Mouse (Mus musculus): ENCODE data around the gene Ssbp4. TPM values are rescaled to one million over a fixed set of nuclear protein-coding genes. Genes with fewer than 3 reads are reported as not detected.

The Ssbp4 gene
- polyA plus RNA-seq, 1 experiment, result 193 TPM

DNA sequence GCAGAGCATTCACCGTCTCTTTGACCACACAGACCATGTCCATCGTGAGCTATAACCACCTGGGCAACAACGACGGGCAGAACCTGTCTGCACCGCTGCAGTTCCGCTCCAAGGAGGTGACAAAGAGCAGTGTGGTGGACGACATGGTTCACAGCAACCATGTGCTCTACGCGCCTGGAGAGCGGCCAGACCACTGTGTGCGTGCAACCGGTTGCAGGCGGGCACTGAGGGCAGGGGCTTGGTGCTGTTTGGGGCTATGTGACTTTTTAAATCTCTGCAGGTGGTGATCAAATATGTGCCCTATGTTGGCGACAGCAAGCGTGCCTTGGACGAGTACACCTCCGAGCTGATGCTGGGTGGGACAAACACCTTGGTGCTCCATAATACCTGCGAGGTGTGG lies 12.5 kb downstream of the Ssbp4 start:
- TF ChIP-seq USF1 (IDR thresholded peaks at IDR 0.05; ENCODE audit: low read depth), result no peak
- TF ChIP-seq MYOD1 (IDR thresholded peaks at IDR 0.05; ENCODE audit: control insufficient read depth, insufficient read length, low read depth), result no peak
- no peak for TF ChIP-seq CTCF (IDR thresholded peaks at IDR 0.05; ENCODE audit: control insufficient read depth, insufficient read depth, insufficient read length)
- TF ChIP-seq MYOG (IDR thresholded peaks at IDR 0.05; ENCODE audit: control insufficient read depth, extremely low read depth, insufficient read length), result no peak
- TF ChIP-seq MAX (IDR thresholded peaks at IDR 0.05), result no peak
- no peak for TF ChIP-seq FOSL1 (IDR thresholded peaks at IDR 0.05; ENCODE audit: insufficient read depth, low read length, poor library complexity, severe bottlenecking)
- TF ChIP-seq CEBPB (IDR thresholded peaks at IDR 0.05; ENCODE audit: low read depth), result no peak
- peaks cover 46% of the 10 kb centered on the region for H3K36me3 ChIP-seq (ENCODE audit: control insufficient read depth, insufficient read depth)
- H3K4me3 ChIP-seq (ENCODE audit: insufficient read depth, poor library complexity, severe bottlenecking), result no peak overlapping the region
- H3ac ChIP-seq (ENCODE audit: control insufficient read depth, insufficient read length, low read depth), result no peak overlapping the region
- H3K27me3 ChIP-seq (ENCODE audit: control insufficient read depth, insufficient read depth, insufficient read length), result no peaks in the 10 kb centered on the region
- no peaks in the 10 kb centered on the region for H3K79me2 ChIP-seq (ENCODE audit: control insufficient read depth, insufficient read depth)
- H3K79me3 ChIP-seq (ENCODE audit: low read depth), result peaks cover 1% of the 10 kb centered on the region

DNA sequence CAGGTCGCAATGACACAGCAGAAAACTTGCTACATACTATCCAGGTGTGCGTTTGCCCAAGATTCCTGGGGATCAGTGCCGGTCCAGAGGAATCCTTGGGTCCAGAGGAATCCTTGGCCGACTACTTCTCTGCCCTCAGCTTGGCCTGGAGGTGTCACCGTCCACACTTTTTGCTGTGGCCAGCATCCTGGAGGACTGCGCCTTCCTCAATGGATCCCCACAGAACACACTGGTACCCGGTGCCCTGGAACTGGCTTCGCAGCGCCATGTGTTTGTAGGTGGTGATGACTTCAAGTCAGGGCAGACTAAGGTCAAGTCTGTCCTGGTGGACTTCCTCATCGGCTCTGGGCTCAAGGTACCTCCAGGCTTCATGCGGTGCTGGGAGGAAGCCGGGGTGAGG lies 12.9 kb downstream of the Ssbp4 start:
- TF ChIP-seq MAX (IDR thresholded peaks at IDR 0.05), result no peak
- TF ChIP-seq FOSL1 (IDR thresholded peaks at IDR 0.05; ENCODE audit: insufficient read depth, low read length, poor library complexity, severe bottlenecking), result no peak
- no peak for TF ChIP-seq CTCF (IDR thresholded peaks at IDR 0.05; ENCODE audit: control insufficient read depth, insufficient read depth, insufficient read length)
- no peak for TF ChIP-seq USF1 (IDR thresholded peaks at IDR 0.05; ENCODE audit: low read depth)
- TF ChIP-seq MYOG (IDR thresholded peaks at IDR 0.05; ENCODE audit: control insufficient read depth, extremely low read depth, insufficient read length), result no peak
- TF ChIP-seq MYOD1 (IDR thresholded peaks at IDR 0.05; ENCODE audit: control insufficient read depth, insufficient read length, low read depth), result no peak
- no peak for TF ChIP-seq CEBPB (IDR thresholded peaks at IDR 0.05; ENCODE audit: low read depth)
- H3ac ChIP-seq (ENCODE audit: control insufficient read depth, insufficient read length, low read depth), result no peak overlapping the region
- no peak overlapping the region for H3K4me3 ChIP-seq (ENCODE audit: insufficient read depth, poor library complexity, severe bottlenecking)
- no peaks in the 10 kb centered on the region for H3K79me2 ChIP-seq (ENCODE audit: control insufficient read depth, insufficient read depth)
- H3K79me3 ChIP-seq (ENCODE audit: low read depth), result peaks cover 1% of the 10 kb centered on the region
- H3K36me3 ChIP-seq (ENCODE audit: control insufficient read depth, insufficient read depth), result peaks cover 47% of the 10 kb centered on the region
- H3K27me3 ChIP-seq (ENCODE audit: control insufficient read depth, insufficient read depth, insufficient read length), result no peaks in the 10 kb centered on the region

DNA sequence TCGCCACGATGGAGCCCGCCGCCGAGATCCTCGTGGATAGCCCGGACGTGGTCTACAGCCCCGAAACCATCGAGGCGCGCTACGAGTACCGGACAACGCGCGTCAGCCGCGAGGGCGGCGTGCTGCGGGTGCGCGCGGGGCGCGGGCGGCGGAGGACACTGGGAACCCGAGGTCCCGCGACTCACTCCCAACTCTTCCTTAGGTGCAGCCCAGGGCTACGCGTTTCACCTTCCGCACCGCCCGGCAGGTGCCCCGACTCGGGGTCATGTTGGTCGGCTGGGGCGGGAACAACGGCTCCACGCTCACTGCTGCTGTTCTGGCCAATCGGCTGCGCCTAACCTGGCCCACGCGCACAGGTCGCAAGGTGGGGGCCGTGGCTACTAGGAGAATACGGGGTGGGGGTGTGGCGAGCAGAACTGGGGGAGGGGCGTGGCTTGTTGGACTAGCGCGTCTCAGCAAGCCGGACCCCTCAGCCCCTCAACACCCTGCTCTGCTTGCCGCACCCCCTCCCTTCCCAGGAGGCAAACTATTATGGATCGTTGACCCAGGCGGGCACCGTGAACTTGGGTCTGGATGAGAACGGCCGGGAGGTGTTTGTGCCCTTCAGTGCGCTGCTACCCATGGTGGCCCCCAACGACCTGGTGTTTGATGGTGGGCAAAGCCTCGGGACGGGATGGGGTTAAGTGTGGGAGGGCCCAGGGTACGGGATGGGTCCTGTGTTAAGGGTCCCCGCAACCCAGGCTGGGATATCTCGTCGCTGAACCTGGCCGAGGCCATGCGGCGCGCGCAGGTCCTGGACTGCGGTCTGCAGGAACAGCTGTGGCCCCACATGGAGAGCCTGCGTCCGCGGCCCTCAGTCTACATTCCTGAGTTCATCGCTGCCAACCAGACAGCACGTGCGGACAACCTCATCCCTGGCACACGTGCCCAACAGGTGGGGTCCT lies 13.8 kb downstream of the Ssbp4 start:
- H3K4me3 ChIP-seq (ENCODE audit: insufficient read depth, poor library complexity, severe bottlenecking), result peak overlapping the region; percentile 28
- TF ChIP-seq CEBPB (IDR thresholded peaks at IDR 0.05; ENCODE audit: low read depth) (no peak), MYOD1 (IDR thresholded peaks at IDR 0.05; ENCODE audit: control insufficient read depth, insufficient read length, low read depth) (no peak), USF1 (IDR thresholded peaks at IDR 0.05; ENCODE audit: low read depth) (no peak), CTCF (IDR thresholded peaks at IDR 0.05; ENCODE audit: control insufficient read depth, insufficient read depth, insufficient read length) (no peak), MYOG (IDR thresholded peaks at IDR 0.05; ENCODE audit: control insufficient read depth, extremely low read depth, insufficient read length) (no peak), MAX (IDR thresholded peaks at IDR 0.05) (no peak), FOSL1 (IDR thresholded peaks at IDR 0.05; ENCODE audit: insufficient read depth, low read length, poor library complexity, severe bottlenecking) (no peak)
- H3K79me3 ChIP-seq (ENCODE audit: low read depth), result peaks cover 1% of the 10 kb centered on the region
- peak overlapping the region; percentile 76 for H3ac ChIP-seq (ENCODE audit: control insufficient read depth, insufficient read length, low read depth)
- no peaks in the 10 kb centered on the region for H3K79me2 ChIP-seq (ENCODE audit: control insufficient read depth, insufficient read depth)
- no peaks in the 10 kb centered on the region for H3K27me3 ChIP-seq (ENCODE audit: control insufficient read depth, insufficient read depth, insufficient read length)
- peaks cover 52% of the 10 kb centered on the region for H3K36me3 ChIP-seq (ENCODE audit: control insufficient read depth, insufficient read depth)

DNA sequence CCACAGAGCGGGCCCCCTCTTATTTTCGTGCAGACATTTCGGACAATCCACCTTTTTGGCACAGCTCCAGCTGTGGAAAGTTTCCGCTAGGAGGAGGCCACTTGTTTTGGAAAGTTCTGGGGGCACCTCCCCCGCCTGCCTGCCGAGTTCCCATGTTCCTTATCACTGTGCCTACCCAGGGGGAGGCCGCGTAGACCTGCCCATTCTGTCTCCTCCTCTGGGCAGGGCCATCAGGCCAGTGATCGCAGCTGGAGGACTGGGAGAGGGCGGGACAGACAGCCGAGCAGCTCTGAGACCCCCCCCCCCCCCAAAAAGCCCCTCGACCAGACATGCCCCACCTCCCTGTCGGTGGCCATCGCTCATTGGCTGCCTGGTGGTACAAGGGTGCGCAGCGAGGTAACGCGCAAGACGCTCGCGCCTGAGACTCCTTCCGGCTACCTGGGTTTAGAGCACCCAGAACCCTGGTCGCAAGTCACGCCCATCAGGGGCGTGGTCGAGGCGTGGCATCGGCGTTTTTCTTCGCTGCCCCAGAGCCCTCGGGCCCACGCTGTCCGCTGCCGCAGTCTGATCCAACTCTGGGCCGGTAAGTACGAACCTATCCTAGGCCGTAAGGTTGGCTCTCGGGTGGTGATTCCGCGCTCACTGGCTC lies 14.6 kb downstream of the Ssbp4 start, which contains the start of gene Isyna1:
Isyna1 (plus strand) TSS at position 413 of the 649 bp plus-strand sequence.
- no peaks in the 10 kb centered on the region for H3K79me2 ChIP-seq (ENCODE audit: control insufficient read depth, insufficient read depth)
- peaks cover 50% of the 10 kb centered on the region for H3K36me3 ChIP-seq (ENCODE audit: control insufficient read depth, insufficient read depth)

DNA sequence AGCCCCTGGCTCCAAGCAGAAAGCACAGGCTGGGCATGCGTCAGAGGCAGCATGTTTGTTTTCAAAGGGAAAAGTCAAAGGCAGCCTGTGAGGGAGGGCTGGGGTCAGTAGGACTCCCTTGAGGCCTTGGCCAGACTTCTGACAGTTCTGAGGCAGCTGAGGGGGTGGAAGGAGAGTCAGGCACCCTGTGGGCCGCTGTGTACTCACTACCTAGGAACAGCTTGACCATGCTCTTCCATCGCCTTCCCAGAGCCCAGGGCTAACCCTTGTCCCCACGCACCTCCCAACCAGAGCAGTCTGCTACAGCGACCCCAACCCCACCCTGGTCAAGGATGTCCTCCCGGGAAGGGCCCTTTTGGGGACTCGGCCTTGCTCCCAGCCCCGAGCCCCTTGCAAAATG lies 15.5 kb downstream of the Ssbp4 start:
- no peaks in the 10 kb centered on the region for H3K79me2 ChIP-seq (ENCODE audit: control insufficient read depth, insufficient read depth)
- peaks cover 42% of the 10 kb centered on the region for H3K36me3 ChIP-seq (ENCODE audit: control insufficient read depth, insufficient read depth)
- no peak overlapping the region for H3ac ChIP-seq (ENCODE audit: control insufficient read depth, insufficient read length, low read depth)
- no peak overlapping the region for H3K4me3 ChIP-seq (ENCODE audit: insufficient read depth, poor library complexity, severe bottlenecking)
- H3K79me3 ChIP-seq (ENCODE audit: low read depth), result peaks cover 1% of the 10 kb centered on the region
- no peak for TF ChIP-seq USF1 (IDR thresholded peaks at IDR 0.05; ENCODE audit: low read depth)
- no peaks in the 10 kb centered on the region for H3K27me3 ChIP-seq (ENCODE audit: control insufficient read depth, insufficient read depth, insufficient read length)

More for the DNA sequence above, 14.6 kb downstream of the Ssbp4 start, which contains the start of gene Isyna1:
- H3K79me3 ChIP-seq (ENCODE audit: low read depth), result peaks cover 1% of the 10 kb centered on the region
- peak within 1 kb of the TSS; percentile 76 for H3ac ChIP-seq (ENCODE audit: control insufficient read depth, insufficient read length, low read depth)
- TF ChIP-seq USF1 (IDR thresholded peaks at IDR 0.05; ENCODE audit: low read depth), result no peak
- TF ChIP-seq MYOG (IDR thresholded peaks at IDR 0.05; ENCODE audit: control insufficient read depth, extremely low read depth, insufficient read length), result no peak
- no peak for TF ChIP-seq FOSL1 (IDR thresholded peaks at IDR 0.05; ENCODE audit: insufficient read depth, low read length, poor library complexity, severe bottlenecking)
- no peak for TF ChIP-seq MAX (IDR thresholded peaks at IDR 0.05)
- TF ChIP-seq CTCF (IDR thresholded peaks at IDR 0.05; ENCODE audit: control insufficient read depth, insufficient read depth, insufficient read length), result no peak
- no peak for TF ChIP-seq CEBPB (IDR thresholded peaks at IDR 0.05; ENCODE audit: low read depth)
- no peak for TF ChIP-seq MYOD1 (IDR thresholded peaks at IDR 0.05; ENCODE audit: control insufficient read depth, insufficient read length, low read depth)
- peak within 1 kb of the TSS; percentile 28 for H3K4me3 ChIP-seq (ENCODE audit: insufficient read depth, poor library complexity, severe bottlenecking)
- H3K27me3 ChIP-seq (ENCODE audit: control insufficient read depth, insufficient read depth, insufficient read length), result no peaks in the 10 kb centered on the region

Measured in C2C12 (cell line).